Mouse (Mus musculus) kidney, postnatal 10 days (tissue): ENCODE measurements around the gene Atp1a2.
A peak's percentile ranks its signal among the peaks of the same experiment; 100 is the strongest.
"Not testable (repeated sequence)": the region's sequence is repeated elsewhere in the genome, so short reads cannot be mapped to it uniquely, and the experiment has no call there.

Experiments used
- DNase-seq: peaks from one replicate; pipeline ENCODE4 v3.0.0; 2021; ENCODE audit warnings: mixed read lengths

The Atp1a2 gene

GRCm38 (mm10) chr1:172261477-172262078 lies 36.3 kb downstream of the Atp1a2 start, which contains the start of gene Igsf8:
Gene Igsf8, plus strand, starts transcription at chr1:172261641.
- DNase-seq: no peak

DNA sequence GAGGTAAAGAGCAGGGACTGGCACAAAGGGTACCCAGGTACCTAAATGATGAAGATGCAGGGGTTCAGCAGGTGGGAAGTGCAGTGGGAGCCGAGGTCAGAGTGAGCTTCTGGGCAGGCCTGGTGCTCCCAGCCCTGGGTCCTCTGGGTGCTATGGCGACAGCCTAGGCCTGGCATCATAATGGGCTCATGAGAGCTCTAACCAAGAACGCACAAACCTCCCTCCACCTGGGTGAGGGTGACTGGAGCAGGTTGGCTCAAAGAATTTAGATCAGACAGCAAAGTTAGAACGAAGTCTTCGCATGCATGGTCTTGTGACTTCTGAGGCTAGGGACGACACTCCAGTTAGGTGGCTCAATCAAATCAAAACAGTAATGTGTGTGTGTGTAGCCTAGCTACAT lies 39.5 kb downstream of the Atp1a2 start, which contains the start of gene Atp1a4:
Gene Atp1a4 (minus strand): TSS at position 101 of the 400 bp plus-strand sequence.
- DNase-seq: no peak

GRCm38 (mm10) chr1:172247679-172248078 lies 50.2 kb downstream of the Atp1a2 start:
- DNase-seq: peak; percentile 60

GRCm38 (mm10) chr1:172247216-172247615 lies 50.6 kb downstream of the Atp1a2 start:
- DNase-seq: no peak

- DNase-seq: not testable (repeated sequence)
Measured at GRCm38 (mm10) chr1:172244645-172245044, 53.2 kb downstream of the Atp1a2 start.

DNA sequence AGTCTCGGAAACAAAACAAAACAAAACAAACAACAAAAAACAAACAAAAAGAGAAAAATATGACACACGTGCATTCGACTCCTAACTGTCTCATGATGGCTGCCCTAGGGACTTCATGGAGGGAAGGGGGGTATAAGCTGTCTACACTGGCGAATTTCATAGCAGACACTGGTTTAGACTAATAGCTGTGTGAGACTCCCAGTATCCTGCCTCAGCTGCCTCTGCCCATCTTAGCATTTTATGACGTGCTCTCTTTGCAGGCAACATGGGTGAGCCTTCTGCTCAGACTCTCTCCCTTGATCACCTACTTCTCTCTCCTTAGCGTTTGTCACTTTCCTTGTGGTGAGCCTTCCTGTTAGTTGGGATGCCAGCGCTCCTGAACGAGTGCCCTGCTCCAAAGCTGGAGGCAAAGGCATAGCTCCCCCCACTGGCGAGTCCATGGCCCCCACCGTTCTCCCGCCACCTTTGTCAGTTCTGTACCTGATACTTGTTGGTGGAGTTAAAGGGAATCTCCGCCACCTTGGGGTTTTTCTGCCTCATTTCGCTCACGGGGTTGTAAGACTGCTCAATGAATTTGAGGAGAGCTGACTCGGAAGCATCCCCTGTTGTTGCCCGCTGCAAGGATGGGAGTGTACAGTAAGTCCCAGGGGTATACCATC lies 54.2 kb downstream of the Atp1a2 start:
- DNase-seq: peak; percentile 58

GRCm38 (mm10) chr1:172242401-172242800 lies 55.5 kb downstream of the Atp1a2 start:
- DNase-seq: peak; percentile 70

- peak; percentile 35 for DNase-seq
Measured at GRCm38 (mm10) chr1:172240945-172241708, 56.7 kb downstream of the Atp1a2 start.

- no peak for DNase-seq
Measured at GRCm38 (mm10) chr1:172229215-172229614, 68.6 kb downstream of the Atp1a2 start.

DNA sequence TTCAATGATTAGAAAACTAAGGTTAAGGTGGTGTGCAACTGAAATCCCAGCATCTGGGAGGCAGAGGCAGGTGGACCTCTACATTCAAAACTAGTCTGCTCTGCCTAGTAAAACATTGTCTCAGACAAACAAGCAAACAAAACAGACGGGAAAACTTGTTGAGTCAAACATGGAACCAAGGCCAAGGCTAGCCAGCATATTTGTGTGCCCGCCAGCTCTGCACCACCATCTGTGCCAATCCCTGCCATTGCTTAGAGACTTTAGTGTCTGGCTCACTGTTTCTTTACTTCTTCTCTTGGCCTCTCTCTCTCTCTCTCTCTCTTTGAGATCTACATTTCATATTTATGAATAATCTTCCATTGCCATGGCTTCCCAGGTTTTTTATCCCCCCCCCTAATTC lies 69.7 kb downstream of the Atp1a2 start:
- DNase-seq: no peak
